Mouse (Mus musculus) liver, embryonic 14.5 days (tissue): ENCODE data around the gene Rbm33. TPM values are rescaled to one million over a fixed set of nuclear protein-coding genes. Genes with fewer than 3 reads are reported as not detected.

Experiments
- ATAC-seq: fragments of 200-750 bp; cut with Nextera tagmentation; 2 replicates; pipeline ENCODE4 v1.8.0; 2017; ENCODE audit warnings: moderate number of reproducible peaks, mild to moderate bottlenecking, moderate library complexity; ENCODE audit not compliant: insufficient read depth
- DNase-seq, 3 experiments: peaks; one replicate each; pipeline ENCODE4 v3.0.0-alpha.2; 2012 to 2013; ENCODE audit warnings: low read depth in 3 of 3, low spot score in 3 of 3
- H3K27ac ChIP-seq: fragments of 300-500 bp; sonication (generic); 2 replicates; pipeline ENCODE4 v1.5.1; 2014; ENCODE audit warnings: moderate library complexity, mild to moderate bottlenecking, control low read depth, inconsistent platforms
- H3K27me3 ChIP-seq: fragments of 300-500 bp; sonication (generic); 2 replicates; pipeline ENCODE4 v1.6.1; 2014; ENCODE audit warnings: mild to moderate bottlenecking, low read length, moderate library complexity; ENCODE audit not compliant: control insufficient read depth, insufficient read depth
- H3K36me3 ChIP-seq: fragments of 300-500 bp; sonication (generic); replicated peaks from 2 replicates; pipeline ENCODE4 v1.6.1; 2014; ENCODE audit warnings: low read depth; ENCODE audit not compliant: control insufficient read depth, insufficient read depth
- H3K4me1 ChIP-seq, 2 experiments: fragments of 200-500 bp in 1 of 2; fragments of 300-500 bp in 1 of 2; sonication (generic) in 1 of 2; replicated peaks; 2 replicates each; pipeline ENCODE4 v1.6.1; 2012 to 2014; ENCODE audit warnings: antibody characterized with exemption in 1 of 2, inconsistent platforms in 1 of 2, low read length in 1 of 2; ENCODE audit not compliant: control insufficient read depth in 2 of 2, insufficient read depth in 2 of 2
- H3K4me2 ChIP-seq: fragments of 300-500 bp; sonication (generic); 2 replicates; pipeline ENCODE4 v1.6.1; 2014; ENCODE audit warnings: low read depth, mild to moderate bottlenecking, control low read depth, moderate library complexity
- H3K4me3 ChIP-seq, 2 experiments: fragments of 200-500 bp in 1 of 2; fragments of 300-500 bp in 1 of 2; sonication (generic) in 1 of 2; 2 replicates each; pipeline ENCODE4 v1.5.1; 2012 to 2014; ENCODE audit warnings: low read depth in 2 of 2, low read length in 2 of 2, mild to moderate bottlenecking in 2 of 2, control low read depth in 1 of 2, inconsistent platforms in 1 of 2, moderate library complexity in 1 of 2; ENCODE audit not compliant: insufficient read depth in 1 of 2
- H3K9ac ChIP-seq: fragments of 300-500 bp; sonication (generic); replicated peaks from 2 replicates; pipeline ENCODE4 v1.6.1; 2014; ENCODE audit warnings: mild to moderate bottlenecking, control low read depth, moderate library complexity
- H3K9me3 ChIP-seq: fragments of 300-500 bp; sonication (generic); 2 replicates; pipeline ENCODE4 v1.6.1; 2016; ENCODE audit warnings: low read length, mixed read lengths; ENCODE audit not compliant: control insufficient read depth
- CTCF ChIP-seq: IDR thresholded peaks from 2 replicates; pipeline ENCODE4 v1.5.1; 2016; ENCODE audit warnings: antibody characterized with exemption, low read depth, control low read depth
- EP300 ChIP-seq: IDR thresholded peaks from 2 replicates; pipeline ENCODE4 v1.6.1; 2016; ENCODE audit warnings: antibody characterized with exemption, low read depth
- WGBS: fragments of 180-500 bp; shearing (Covaris S2); extraction: QIAGEN DNeasy Blood & Tissue Kit; methylation state at CpG from one replicate; pipeline ENCODE4 v1.1.7; 2014; ENCODE audit not compliant: insufficient replicate concordance; 5-methylcytosine and 5-hydroxymethylcytosine counted together
- polyA plus RNA-seq, 2 experiments: library from polyadenylated mRNA; depleted of rRNA in 1 of 2; stranded (reverse) in 1 of 2; unstranded in 1 of 2; fragments of >200 nt; fragmentation: Nextera tagmentation in 1 of 2; extraction: Ambion mirVana in 1 of 2; gene quantifications; 2 replicates each; pipeline versions ENCODE4 v1.2.1 to v1.2.3; 2012 to 2014

The Rbm33 gene
- polyA plus RNA-seq, 2 experiments: 7.1 to 9.7 TPM

DNA sequence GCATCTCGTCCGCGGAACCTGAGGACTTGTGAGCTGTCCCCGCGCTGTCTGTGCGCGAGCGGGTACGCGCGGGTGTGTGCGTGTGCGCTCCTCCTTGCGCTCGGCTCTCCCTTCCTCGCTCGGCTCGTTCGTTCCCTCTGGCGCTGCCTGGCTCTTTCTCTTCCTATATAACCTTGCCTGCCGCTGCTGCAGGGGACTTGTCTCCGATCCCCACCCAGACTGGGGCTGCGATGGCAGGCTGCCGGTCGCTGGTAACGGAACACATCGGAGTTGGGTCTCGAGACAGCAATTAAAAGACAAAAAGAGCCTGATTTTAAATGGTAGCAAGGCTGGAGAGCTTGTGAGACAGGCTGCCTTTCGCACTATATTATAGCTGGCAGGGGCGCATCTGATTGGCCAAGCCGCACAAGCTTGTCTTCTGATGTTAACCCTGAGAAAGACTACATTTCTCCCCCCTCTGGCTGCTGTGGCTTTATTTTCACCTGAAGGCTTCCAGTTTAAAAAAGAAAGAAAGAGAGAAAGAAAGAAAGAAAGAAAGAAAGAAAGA, 149.9 kb downstream of the Rbm33 start, which contains the start of gene Shh:
Gene Shh, minus strand, starts transcription at position 497 of the 547 bp plus-strand sequence.
- H3K36me3 ChIP-seq: no peaks in the 10 kb centered on the region
- H3K27ac ChIP-seq: no peak within 1 kb of the TSS
- no peak within 1 kb of the TSS for H3K9ac ChIP-seq
- no peak for ATAC-seq
- H3K4me2 ChIP-seq: no peak within 1 kb of the TSS
- TF ChIP-seq EP300 (no peak), CTCF (no peak)
- H3K4me1 ChIP-seq: no peaks in the 10 kb centered on the region
- H3K27me3 ChIP-seq: peaks cover 61% of the 10 kb centered on the region
- 3% methylated on average over 31 of the region's 31 CpGs for WGBS
- H3K9me3 ChIP-seq: no peaks in the 10 kb centered on the region
- no peak for DNase-seq
- no peak within 1 kb of the TSS for H3K4me3 ChIP-seq

Other genes with a start within 250 kb of the Rbm33 start
- 29.2 and 30.1 TPM in 2 replicates for gene Insig1, start 245.8 kb upstream of the Rbm33 start, polyA plus RNA-seq (2012; rRNA removed)
- gene Insig1, start 245.8 kb upstream of the Rbm33 start, polyA plus RNA-seq (2014; fragmentation: Nextera tagmentation; extraction: Ambion mirVana): 46.2 and 48.3 TPM in 2 replicates
- gene En2, start 151.4 kb upstream of the Rbm33 start, polyA plus RNA-seq (2012; rRNA removed): not detected in 2 replicates
- not detected in 2 replicates for gene En2, start 151.4 kb upstream of the Rbm33 start, polyA plus RNA-seq (2014; fragmentation: Nextera tagmentation; extraction: Ambion mirVana)
- gene Cnpy1, start 71.3 kb upstream of the Rbm33 start, polyA plus RNA-seq (2012; rRNA removed): 0.03 and 0.09 TPM in 2 replicates
- gene Cnpy1, start 71.3 kb upstream of the Rbm33 start, polyA plus RNA-seq (2014; fragmentation: Nextera tagmentation; extraction: Ambion mirVana): not detected in 2 replicates
- 0.04 and 0.12 TPM in 2 replicates for gene Shh, start 150.1 kb downstream of the Rbm33 start, polyA plus RNA-seq (2012; rRNA removed)
- not detected in 2 replicates for gene Shh, start 150.1 kb downstream of the Rbm33 start, polyA plus RNA-seq (2014; fragmentation: Nextera tagmentation; extraction: Ambion mirVana)